Mouse (Mus musculus) hindbrain, postnatal 0 days (tissue): ENCODE data around the gene Dkk3. TPM values are rescaled to one million over a fixed set of nuclear protein-coding genes. Genes with fewer than 3 reads are reported as not detected.

Experiments used
- ATAC-seq: fragments of 200-750 bp; cut with Nextera tagmentation; 2 replicates; pipeline ENCODE4 v1.8.0; 2017; ENCODE audit warnings: mild to moderate bottlenecking, moderate TSS enrichment, moderate library complexity
- DNase-seq: peaks from one replicate; pipeline ENCODE4 v3.0.0-alpha.2; 2015; ENCODE audit warnings: low spot score
- H3K27ac ChIP-seq: fragments of 300-500 bp; sonication (generic); 2 replicates; pipeline ENCODE4 v1.5.1; 2014; ENCODE audit warnings: mild to moderate bottlenecking
- H3K27me3 ChIP-seq: fragments of 300-500 bp; sonication (generic); 2 replicates; pipeline ENCODE4 v1.6.1; 2014; ENCODE audit warnings: low read length, mixed read lengths; ENCODE audit not compliant: insufficient read depth
- H3K36me3 ChIP-seq: fragments of 300-500 bp; sonication (generic); 2 replicates; pipeline ENCODE4 v1.6.1; 2014; ENCODE audit warnings: low read length, mixed read lengths; ENCODE audit not compliant: insufficient read depth
- H3K4me1 ChIP-seq: fragments of 300-500 bp; sonication (generic); 2 replicates; pipeline ENCODE4 v1.6.1; 2014; ENCODE audit warnings: antibody characterized with exemption, low read length, mixed read lengths; ENCODE audit not compliant: insufficient read depth
- H3K4me2 ChIP-seq: fragments of 300-500 bp; sonication (generic); 2 replicates; pipeline ENCODE4 v1.6.1; 2014; ENCODE audit warnings: low read depth, mild to moderate bottlenecking, low read length, moderate library complexity, mixed read lengths
- H3K4me3 ChIP-seq: fragments of 300-500 bp; sonication (generic); 2 replicates; pipeline ENCODE4 v1.5.1; 2014; ENCODE audit warnings: low read length
- H3K9ac ChIP-seq: fragments of 300-500 bp; sonication (generic); replicated peaks from 2 replicates; pipeline ENCODE4 v1.6.1; 2014; ENCODE audit warnings: mild to moderate bottlenecking, low read length, moderate library complexity, mixed read lengths
- H3K9me3 ChIP-seq: fragments of 300-500 bp; sonication (generic); 2 replicates; pipeline ENCODE4 v1.6.1; 2016; ENCODE audit warnings: low read length, mixed read lengths
- CTCF ChIP-seq: IDR thresholded peaks from 2 replicates; pipeline ENCODE4 v1.5.1; 2016; ENCODE audit warnings: antibody characterized with exemption, control low read depth, low read depth
- WGBS: fragments of 180-500 bp; shearing (Covaris S2); extraction: QIAGEN DNeasy Blood & Tissue Kit; methylation state at CpG from one replicate; pipeline ENCODE4 v1.1.7; 2014; 5-methylcytosine and 5-hydroxymethylcytosine counted together
- polyA plus RNA-seq: library from polyadenylated mRNA; unstranded; fragments of >200 nt; fragmentation: Nextera tagmentation; extraction: Ambion mirVana; gene quantifications from 2 replicates; pipeline ENCODE4 v1.2.1, GENCODE M21; 2015
- total RNA-seq: library from RNA; depleted of rRNA; stranded (reverse); fragments of >200 nt; gene quantifications from 2 replicates; pipeline ENCODE4 v1.2.3, GENCODE M21; 2014; rRNA removed

The Dkk3 gene
- total and polyA plus RNA-seq, 2 experiments from 2014 or later, result 42.0 to 48.2 TPM

DNA sequence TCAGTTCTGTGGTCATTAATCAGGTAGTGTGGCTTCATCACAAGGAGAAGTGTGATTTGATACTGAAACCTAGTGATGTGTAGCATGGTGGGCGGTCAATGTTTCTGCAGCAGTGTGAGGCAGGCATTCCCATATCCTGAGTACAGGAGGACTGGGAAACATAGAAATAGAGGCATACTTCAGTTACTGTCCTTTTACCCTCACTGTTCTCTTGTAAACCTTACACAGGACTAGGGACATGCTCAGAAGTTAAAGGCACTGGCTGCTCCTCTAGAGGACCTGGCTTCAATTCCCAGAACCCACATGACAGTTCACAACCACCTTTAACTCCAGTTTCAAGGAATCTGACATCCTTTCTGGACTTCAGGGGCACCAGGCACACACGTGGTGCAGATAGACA is 72.7 kb downstream of the Dkk3 start:
- H3K9ac ChIP-seq, result no peak overlapping the region
- H3K4me2 ChIP-seq, result no peak overlapping the region
- WGBS, result 91% methylated on average over 2 of the region's 2 CpGs
- H3K27me3 ChIP-seq, result no peaks in the 10 kb centered on the region
- ATAC-seq (no peak), DNase-seq (no peak)
- H3K36me3 ChIP-seq, result peaks cover 41% of the 10 kb centered on the region
- no peaks in the 10 kb centered on the region for H3K9me3 ChIP-seq
- H3K4me1 ChIP-seq, result no peaks in the 10 kb centered on the region
- no peak overlapping the region for H3K27ac ChIP-seq
- H3K4me3 ChIP-seq, result no peak overlapping the region
- TF ChIP-seq CTCF, result no peak

GRCm38 (mm10) chr7:112085062-112085461 is 73.8 kb downstream of the Dkk3 start:
- TF ChIP-seq CTCF, result peak; percentile 95
- H3K27ac ChIP-seq, result no peak overlapping the region
- no peaks in the 10 kb centered on the region for H3K4me1 ChIP-seq
- no peak overlapping the region for H3K9ac ChIP-seq
- peaks cover 31% of the 10 kb centered on the region for H3K36me3 ChIP-seq
- H3K9me3 ChIP-seq, result no peaks in the 10 kb centered on the region
- H3K27me3 ChIP-seq, result no peaks in the 10 kb centered on the region
- 0 out of 2 replicates have a peak, but pooled peaks have one; percentile 59 for ATAC-seq
- WGBS, result 37% methylated on average over 4 of the region's 4 CpGs
- no peak overlapping the region for H3K4me3 ChIP-seq
- peak; percentile 88 for DNase-seq
- H3K4me2 ChIP-seq, result no peak overlapping the region

- Histone ChIP-seq H3K36me3 (peaks cover 25% of the 10 kb centered on the region), H3K4me2 (no peak overlapping the region), H3K4me1 (no peaks in the 10 kb centered on the region), H3K4me3 (no peak overlapping the region), H3K27ac (no peak overlapping the region), H3K9me3 (no peaks in the 10 kb centered on the region), H3K27me3 (no peaks in the 10 kb centered on the region), H3K9ac (no peak overlapping the region)
- no peak for TF ChIP-seq CTCF
- 91% methylated on average over 2 of the region's 2 CpGs for WGBS
- DNase-seq (no peak), ATAC-seq (no peak)
Measured at GRCm38 (mm10) chr7:112084222-112084621, 74.6 kb downstream of the Dkk3 start.

DNA sequence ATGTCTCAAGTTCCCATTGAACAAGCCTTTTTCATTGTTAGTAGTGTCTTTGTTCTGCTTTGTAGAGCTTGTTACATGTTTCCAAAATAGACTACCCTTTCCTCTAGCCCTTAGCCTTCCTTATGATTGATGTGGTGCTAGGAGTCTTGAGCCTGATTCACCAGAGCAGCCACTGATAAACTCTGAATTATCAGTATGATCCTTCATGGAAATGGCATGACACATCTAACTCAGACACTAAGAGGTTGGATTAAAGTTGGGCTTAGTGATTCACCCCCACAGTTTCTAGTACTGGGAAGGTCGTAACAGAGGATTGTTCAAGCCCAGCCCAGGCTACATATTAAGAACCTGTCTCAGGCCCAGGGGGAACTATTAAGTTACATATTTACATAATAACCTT is 76.2 kb downstream of the Dkk3 start:
- no peak for ATAC-seq
- DNase-seq, result no peak
- H3K27ac ChIP-seq, result no peak overlapping the region
- H3K36me3 ChIP-seq, result peaks cover 23% of the 10 kb centered on the region
- H3K4me2 ChIP-seq, result no peak overlapping the region
- no peak for TF ChIP-seq CTCF
- H3K27me3 ChIP-seq, result no peaks in the 10 kb centered on the region
- no peak overlapping the region for H3K4me3 ChIP-seq
- no peaks in the 10 kb centered on the region for H3K9me3 ChIP-seq
- H3K9ac ChIP-seq, result no peak overlapping the region
- 97% methylated on average over 1 of the region's 1 CpGs for WGBS
- no peaks in the 10 kb centered on the region for H3K4me1 ChIP-seq

DNA sequence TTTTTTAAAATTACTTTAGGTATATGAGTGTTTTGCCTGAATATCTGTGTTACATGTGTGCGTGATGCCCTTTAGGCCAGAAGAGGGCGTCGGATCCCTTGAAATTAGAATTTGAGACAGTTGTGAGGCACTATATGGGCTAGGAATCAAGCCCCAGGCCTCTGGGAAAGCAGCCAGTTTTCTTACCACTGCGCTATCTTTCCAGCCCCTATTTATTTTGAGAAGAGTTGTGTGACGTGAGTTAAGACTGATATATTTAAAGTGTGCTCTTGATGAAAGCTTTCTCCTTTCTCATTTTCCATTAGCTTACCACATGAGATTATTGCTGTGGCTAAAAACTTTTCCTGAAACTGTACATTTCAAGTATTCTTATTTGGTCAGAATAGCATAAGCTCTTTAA is 84.0 kb downstream of the Dkk3 start:
- no peak overlapping the region for H3K27ac ChIP-seq
- TF ChIP-seq CTCF, result no peak

More for the DNA sequence above, 84.0 kb downstream of the Dkk3 start:
- no peak for ATAC-seq
- H3K4me2 ChIP-seq, result no peak overlapping the region
- H3K9me3 ChIP-seq, result no peaks in the 10 kb centered on the region
- H3K4me1 ChIP-seq, result no peaks in the 10 kb centered on the region
- H3K4me3 ChIP-seq, result no peak overlapping the region
- no peaks in the 10 kb centered on the region for H3K27me3 ChIP-seq
- no peak for DNase-seq
- H3K9ac ChIP-seq, result no peak overlapping the region
- WGBS, result 88% methylated on average over 5 of the region's 5 CpGs
- H3K36me3 ChIP-seq, result peaks cover 12% of the 10 kb centered on the region; the same call in 1 of the 2 replicates

Other genes starting within 250 kb of the Dkk3 start
- gene Usp47, start 135.6 kb downstream of the Dkk3 start, total RNA-seq, result 55.7 and 70.5 TPM in 2 replicates
- gene Usp47, start 135.6 kb downstream of the Dkk3 start, polyA plus RNA-seq, result 44.9 and 45.5 TPM in 2 replicates
- 12.8 and 16.5 TPM in 2 replicates for gene Mical2, start 66.8 kb upstream of the Dkk3 start, total RNA-seq
- gene Mical2, start 66.8 kb upstream of the Dkk3 start, polyA plus RNA-seq, result 6.4 and 6.5 TPM in 2 replicates